19 mouse cellular contexts compared by ENCODE assay signal in genomic region chr10:68872102-68872501, GRCm38 (mm10).
"Had no signal": no experiment of that assay in that cellular context is flagged by ENCODE, and none has a peak within 500 bp of the region (broad histone marks: within the 10 kb centered on the region; RNA-seq: fewer than 3 reads in every experiment).

No protein-coding gene starts in this region.

- H3K4me3 ChIP-seq: kidney, embryonic 15.5 days; left cerebral cortex, adult 2 months; limb, embryonic 12.5 days; limb, embryonic 15.5 days; liver, embryonic 12.5 days; liver, embryonic 15.5 days had no signal

- DNase-seq: kidney, adult 11 months; kidney, adult 8-10 months; kidney, postnatal 10 days; kidney, postnatal 36 days; layer of hippocampus, postnatal 36 days; lung, adult 2 months; lung, postnatal 14 days; midbrain, embryonic 14.5 days; thymus, adult 2 months; thymus, postnatal 14 days; thymus, postnatal 4 days had no signal

- H3K27ac ChIP-seq: kidney, embryonic 15.5 days; left cerebral cortex, adult 2 months; limb, embryonic 12.5 days; limb, embryonic 15.5 days; liver, embryonic 12.5 days; liver, embryonic 15.5 days; macrophage; stomach, postnatal 0 days had no signal

- H3K36me3 ChIP-seq: kidney, embryonic 15.5 days; limb, embryonic 12.5 days; limb, embryonic 15.5 days; liver, embryonic 12.5 days; liver, embryonic 15.5 days had no signal

- H3K27me3 ChIP-seq: kidney, embryonic 15.5 days; limb, embryonic 12.5 days; limb, embryonic 15.5 days; liver, embryonic 12.5 days; liver, embryonic 15.5 days had no signal

- H3K9ac ChIP-seq: kidney, embryonic 15.5 days; limb, embryonic 12.5 days; limb, embryonic 15.5 days; liver, embryonic 12.5 days; liver, embryonic 15.5 days had no signal

- H3K9me3 ChIP-seq: kidney, embryonic 15.5 days; limb, embryonic 12.5 days; limb, embryonic 15.5 days; liver, embryonic 12.5 days; liver, embryonic 15.5 days had no signal

- H3K4me1 ChIP-seq: limb, embryonic 12.5 days; liver, embryonic 12.5 days; liver, embryonic 15.5 days had no signal

- H3K4me2 ChIP-seq: kidney, embryonic 15.5 days; limb, embryonic 12.5 days; limb, embryonic 15.5 days; liver, embryonic 12.5 days; liver, embryonic 15.5 days had no signal

- ATAC-seq: liver, embryonic 12.5 days had no signal
